Mouse (Mus musculus) liver, embryonic 16.5 days (tissue): ENCODE data around the gene Scfd2. TPM values are rescaled to one million over a fixed set of nuclear protein-coding genes. Genes with fewer than 3 reads are reported as not detected.

Experiments used
- ATAC-seq: fragments of 200-750 bp; cut with Nextera tagmentation; 2 replicates; pipeline ENCODE4 v1.8.0; 2017; ENCODE audit warnings: low read depth, mild to moderate bottlenecking, moderate number of reproducible peaks, moderate library complexity
- H3K27ac ChIP-seq: fragments of 300-500 bp; sonication (generic); 2 replicates; pipeline ENCODE4 v1.5.1; 2014; ENCODE audit warnings: mild to moderate bottlenecking, low read length
- H3K27me3 ChIP-seq: fragments of 300-500 bp; sonication (generic); 2 replicates; pipeline ENCODE4 v1.6.1; 2014; ENCODE audit warnings: low read depth, low read length, mixed read lengths; ENCODE audit not compliant: control insufficient read depth, insufficient read depth
- H3K36me3 ChIP-seq: fragments of 300-500 bp; sonication (generic); 2 replicates; pipeline ENCODE4 v1.6.1; 2014; ENCODE audit warnings: mild to moderate bottlenecking; ENCODE audit not compliant: control insufficient read depth, insufficient read depth
- H3K4me1 ChIP-seq: fragments of 300-500 bp; sonication (generic); 2 replicates; pipeline ENCODE4 v1.6.1; 2014; ENCODE audit warnings: low read depth, low read length, mixed read lengths; ENCODE audit not compliant: control insufficient read depth
- H3K4me2 ChIP-seq: fragments of 300-500 bp; sonication (generic); 2 replicates; pipeline ENCODE4 v1.6.1; 2014; ENCODE audit warnings: low read depth, low read length, mixed read lengths
- H3K4me3 ChIP-seq: fragments of 300-500 bp; sonication (generic); 2 replicates; pipeline ENCODE4 v1.5.1; 2014; ENCODE audit warnings: low read depth, mild to moderate bottlenecking, low read length
- H3K9ac ChIP-seq: fragments of 300-500 bp; sonication (generic); 2 replicates; pipeline ENCODE4 v1.6.1; 2014; ENCODE audit warnings: low read depth, low read length
- H3K9me3 ChIP-seq: fragments of 300-500 bp; sonication (generic); replicated peaks from 2 replicates; pipeline ENCODE4 v1.6.1; 2016; ENCODE audit warnings: low read length; ENCODE audit not compliant: control insufficient read depth
- WGBS: fragments of 180-500 bp; shearing (Covaris S2); extraction: QIAGEN DNeasy Blood & Tissue Kit; methylation state at CpG from one replicate; pipeline ENCODE4 v1.1.7; 2014; ENCODE audit not compliant: insufficient replicate concordance; 5-methylcytosine and 5-hydroxymethylcytosine counted together
- polyA plus RNA-seq: library from polyadenylated mRNA; unstranded; fragments of >200 nt; fragmentation: Nextera tagmentation; extraction: Ambion mirVana; gene quantifications from 2 replicates; pipeline ENCODE4 v1.2.1, GENCODE M21; 2015

The Scfd2 gene
- polyA plus RNA-seq, 1 experiment from 2014 or later: 10.4 TPM

DNA sequence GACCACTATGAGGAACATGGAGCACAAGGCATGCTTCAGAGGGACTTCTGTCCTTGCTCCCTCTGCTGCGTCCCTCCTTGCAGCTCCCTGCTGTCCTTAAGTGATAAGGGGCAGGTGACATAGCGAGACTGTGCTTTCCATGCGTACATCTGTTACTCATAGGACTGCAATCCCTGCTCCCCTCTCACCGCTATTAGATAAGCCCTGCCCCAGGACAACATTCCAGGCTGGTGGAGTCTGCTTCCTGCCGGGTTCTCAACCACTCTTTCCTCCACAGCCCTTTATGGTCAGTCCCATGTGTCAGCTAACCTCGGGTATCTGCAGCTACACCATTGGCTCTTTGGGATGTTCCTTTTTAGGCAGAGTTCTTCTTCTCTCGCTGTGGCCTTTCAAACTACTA, 323.1 kb downstream of the Scfd2 start:
- no peaks in the 10 kb centered on the region for H3K36me3 ChIP-seq
- no peaks in the 10 kb centered on the region for H3K9me3 ChIP-seq
- H3K4me1 ChIP-seq: no peaks in the 10 kb centered on the region
- H3K9ac ChIP-seq: no peak overlapping the region
- WGBS: 47% methylated on average over 7 of the region's 7 CpGs
- no peak for ATAC-seq
- no peak overlapping the region for H3K27ac ChIP-seq
- H3K4me3 ChIP-seq: no peak overlapping the region
- H3K27me3 ChIP-seq: no peaks in the 10 kb centered on the region
- no peak overlapping the region for H3K4me2 ChIP-seq

DNA sequence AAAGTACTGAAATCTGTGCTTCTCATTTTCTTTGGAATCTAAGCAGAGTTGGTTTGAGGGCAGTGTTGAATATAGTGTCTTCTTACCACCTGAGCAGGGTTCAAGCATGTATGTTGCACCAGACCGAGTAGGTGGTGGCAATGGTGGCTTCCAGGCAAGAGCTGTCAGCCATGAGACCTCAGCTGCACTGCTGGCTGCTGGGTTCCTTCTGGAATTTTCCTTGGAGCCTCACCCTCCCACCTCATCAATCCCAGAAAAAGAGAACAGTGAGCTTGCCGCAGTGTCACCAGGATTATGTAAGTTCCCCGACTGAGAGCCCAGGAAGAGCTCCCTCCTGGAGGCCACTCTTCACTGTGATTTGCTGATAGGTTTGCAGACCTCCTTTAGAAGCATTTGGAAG, 324.4 kb downstream of the Scfd2 start:
- H3K9me3 ChIP-seq: no peaks in the 10 kb centered on the region
- no peaks in the 10 kb centered on the region for H3K4me1 ChIP-seq
- 56% methylated on average over 3 of the region's 3 CpGs for WGBS
- no peak overlapping the region for H3K4me2 ChIP-seq
- no peak overlapping the region for H3K27ac ChIP-seq
- H3K9ac ChIP-seq: no peak overlapping the region
- no peaks in the 10 kb centered on the region for H3K27me3 ChIP-seq
- ATAC-seq: no peak
- H3K4me3 ChIP-seq: no peak overlapping the region
- no peaks in the 10 kb centered on the region for H3K36me3 ChIP-seq

DNA sequence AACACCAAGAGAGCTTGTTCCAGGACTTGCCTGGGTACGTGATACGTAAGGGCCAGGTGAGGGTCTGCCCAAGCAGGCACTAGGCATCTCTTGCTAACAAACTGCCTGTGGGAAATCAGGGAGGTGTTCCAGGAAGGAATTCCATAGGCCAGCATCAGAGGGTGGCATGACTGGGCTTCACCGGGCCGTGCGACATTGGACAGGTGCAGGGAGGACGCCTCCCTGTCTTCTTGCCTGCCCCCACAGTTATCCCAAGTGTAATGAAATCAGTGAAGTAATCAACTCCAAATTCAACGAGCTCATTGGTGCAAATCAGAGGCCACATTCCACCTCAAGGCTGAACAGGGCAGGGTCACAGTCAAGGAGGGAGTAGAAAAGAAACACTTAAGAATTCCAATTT, 324.9 kb downstream of the Scfd2 start:
- Histone ChIP-seq H3K4me3 (no peak overlapping the region), H3K4me1 (no peaks in the 10 kb centered on the region), H3K9me3 (no peaks in the 10 kb centered on the region), H3K36me3 (no peaks in the 10 kb centered on the region), H3K9ac (no peak overlapping the region), H3K27ac (no peak overlapping the region), H3K27me3 (no peaks in the 10 kb centered on the region), H3K4me2 (no peak overlapping the region)
- ATAC-seq: no peak
- WGBS: 71% methylated on average over 7 of the region's 7 CpGs

DNA sequence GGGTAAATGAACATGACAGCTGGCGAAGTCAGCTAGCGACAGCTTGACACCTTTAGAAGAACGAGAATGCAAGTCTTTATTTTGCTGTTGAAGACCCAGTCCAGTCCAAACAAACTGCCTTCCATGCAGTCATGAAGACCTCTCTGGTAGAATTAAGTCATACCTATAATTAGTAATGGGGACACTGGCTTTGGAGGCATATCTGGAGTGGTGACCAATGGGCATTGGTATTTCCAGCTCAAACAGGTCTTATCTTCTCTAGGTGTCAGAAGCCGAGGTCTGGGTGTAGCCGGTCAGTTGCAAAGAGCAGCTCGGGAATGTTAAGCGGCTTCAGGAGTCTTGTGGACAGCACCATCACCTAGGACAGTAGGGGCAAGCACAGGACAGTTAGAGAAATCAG, 325.5 kb downstream of the Scfd2 start:
- H3K4me2 ChIP-seq: no peak overlapping the region
- no peaks in the 10 kb centered on the region for H3K9me3 ChIP-seq
- 70% methylated on average over 7 of the region's 7 CpGs for WGBS
- H3K9ac ChIP-seq: no peak overlapping the region
- no peaks in the 10 kb centered on the region for H3K27me3 ChIP-seq
- ATAC-seq: no peak
- H3K4me1 ChIP-seq: no peaks in the 10 kb centered on the region
- no peak overlapping the region for H3K27ac ChIP-seq
- no peak overlapping the region for H3K4me3 ChIP-seq
- H3K36me3 ChIP-seq: no peaks in the 10 kb centered on the region

DNA sequence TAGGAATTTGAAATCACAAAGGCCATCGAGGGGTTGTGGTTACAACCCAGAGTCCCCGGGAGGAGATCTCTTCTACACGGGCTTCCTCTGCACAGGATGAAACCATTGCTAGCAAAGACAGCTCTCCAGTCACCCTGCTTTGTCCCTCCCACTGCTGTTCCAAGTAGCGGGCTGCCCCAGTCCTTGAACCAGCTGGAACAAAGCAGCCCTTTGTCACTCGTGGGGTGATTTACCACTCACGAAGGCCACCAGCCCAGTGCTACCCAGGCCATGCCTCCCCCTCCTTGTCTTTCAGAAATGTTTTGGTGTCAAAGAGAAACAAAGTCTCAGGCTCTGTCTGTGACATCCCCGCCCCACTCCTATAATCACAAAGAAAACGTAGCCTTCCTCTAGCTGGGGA, 326.1 kb downstream of the Scfd2 start:
- Histone ChIP-seq H3K4me1 (no peaks in the 10 kb centered on the region), H3K27ac (no peak overlapping the region), H3K4me2 (no peak overlapping the region), H3K27me3 (no peaks in the 10 kb centered on the region), H3K36me3 (no peaks in the 10 kb centered on the region), H3K9me3 (no peaks in the 10 kb centered on the region), H3K4me3 (no peak overlapping the region), H3K9ac (no peak overlapping the region)
- no peak for ATAC-seq
- WGBS: 37% methylated on average over 8 of the region's 8 CpGs

DNA sequence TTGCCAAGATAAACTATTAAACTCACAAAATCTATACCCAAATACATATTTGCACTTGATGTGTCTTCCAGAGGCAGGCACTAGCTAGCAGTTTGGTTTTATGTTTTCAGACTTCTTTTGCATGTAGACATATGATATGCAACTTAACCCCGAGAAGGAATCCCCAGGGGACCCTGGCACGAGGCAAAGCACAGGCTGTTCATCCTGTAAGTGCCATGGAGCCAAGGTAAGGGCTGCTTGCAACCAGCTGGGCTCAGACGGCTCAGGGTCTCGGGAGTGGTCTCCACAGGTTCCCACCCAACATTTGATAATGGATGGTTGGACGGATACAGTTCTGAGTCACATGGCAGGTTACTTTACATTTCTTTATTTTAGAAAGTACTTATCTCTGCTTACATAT, 327.1 kb downstream of the Scfd2 start:
- no peaks in the 10 kb centered on the region for H3K9me3 ChIP-seq
- H3K36me3 ChIP-seq: no peaks in the 10 kb centered on the region
- no peak overlapping the region for H3K9ac ChIP-seq
- H3K27ac ChIP-seq: no peak overlapping the region
- H3K27me3 ChIP-seq: no peaks in the 10 kb centered on the region
- ATAC-seq: no peak
- H3K4me2 ChIP-seq: no peak overlapping the region
- H3K4me1 ChIP-seq: no peaks in the 10 kb centered on the region
- WGBS: 58% methylated on average over 5 of the region's 5 CpGs
- H3K4me3 ChIP-seq: no peak overlapping the region

DNA sequence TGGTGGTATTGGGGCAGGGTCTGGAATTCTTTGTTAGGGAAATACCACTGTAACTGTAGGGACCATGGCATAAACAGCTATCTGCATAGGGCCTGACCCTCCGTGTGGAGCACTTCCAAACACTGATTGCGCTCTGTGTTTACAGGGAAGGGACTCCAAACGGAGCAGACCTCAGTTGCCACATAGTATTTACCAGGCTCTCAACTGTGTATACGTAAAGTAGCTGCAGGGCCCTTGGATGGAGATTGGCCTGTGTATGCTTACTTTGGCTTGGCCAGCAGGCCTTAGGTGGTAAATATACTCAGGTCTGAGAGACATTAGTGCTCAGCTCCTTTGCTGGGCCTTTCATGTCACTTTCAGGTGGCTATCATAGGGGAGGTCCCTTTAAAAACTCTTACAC, 329.0 kb downstream of the Scfd2 start:
- no peak overlapping the region for H3K4me3 ChIP-seq
- H3K27me3 ChIP-seq: no peaks in the 10 kb centered on the region
- H3K4me2 ChIP-seq: no peak overlapping the region
- ATAC-seq: peak; percentile 43; the same call in 1 of the 2 replicates
- no peaks in the 10 kb centered on the region for H3K4me1 ChIP-seq
- H3K27ac ChIP-seq: no peak overlapping the region
- H3K36me3 ChIP-seq: no peaks in the 10 kb centered on the region
- no peak overlapping the region for H3K9ac ChIP-seq
- no peaks in the 10 kb centered on the region for H3K9me3 ChIP-seq
- WGBS: 55% methylated on average over 4 of the region's 4 CpGs

DNA sequence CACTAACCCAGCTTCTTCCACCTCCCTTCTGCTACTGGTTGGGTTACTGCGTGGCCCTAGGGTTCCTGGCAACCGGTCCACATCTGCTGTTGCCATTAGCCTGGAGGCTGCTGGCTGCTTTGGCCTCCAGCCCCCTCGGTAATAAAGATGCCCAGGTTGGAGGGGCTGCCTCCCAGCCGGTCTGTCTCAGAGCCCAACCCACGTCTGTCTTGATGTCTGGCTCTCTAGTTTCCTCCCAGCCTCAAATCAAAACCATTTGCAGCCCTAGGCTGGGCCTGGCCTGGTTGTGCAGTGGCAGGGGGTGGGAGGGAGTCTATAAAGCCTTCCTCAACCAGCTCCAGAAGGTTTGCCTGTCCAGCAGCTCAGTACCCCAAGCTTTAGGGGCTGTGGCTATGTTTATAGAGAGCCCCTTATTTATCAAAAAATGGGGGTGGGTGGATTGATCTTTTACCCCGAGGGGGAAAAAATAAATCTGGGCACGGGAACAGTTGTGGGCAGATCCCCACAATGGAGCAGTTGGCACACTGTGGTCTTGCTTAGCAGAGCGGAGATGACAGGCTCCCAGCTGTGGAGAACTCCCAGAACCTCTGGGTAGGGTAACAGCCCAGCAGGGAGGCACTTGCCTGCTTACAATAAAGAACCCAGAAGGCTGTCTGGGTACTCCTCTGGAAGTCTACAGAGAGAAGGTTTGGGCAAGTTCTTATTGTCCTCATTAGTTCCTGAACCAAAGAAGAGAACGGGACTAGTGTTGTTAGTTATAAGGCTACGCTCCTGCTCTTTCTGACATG, 329.8 kb downstream of the Scfd2 start:
- 60% methylated on average over 10 of the region's 10 CpGs for WGBS

DNA sequence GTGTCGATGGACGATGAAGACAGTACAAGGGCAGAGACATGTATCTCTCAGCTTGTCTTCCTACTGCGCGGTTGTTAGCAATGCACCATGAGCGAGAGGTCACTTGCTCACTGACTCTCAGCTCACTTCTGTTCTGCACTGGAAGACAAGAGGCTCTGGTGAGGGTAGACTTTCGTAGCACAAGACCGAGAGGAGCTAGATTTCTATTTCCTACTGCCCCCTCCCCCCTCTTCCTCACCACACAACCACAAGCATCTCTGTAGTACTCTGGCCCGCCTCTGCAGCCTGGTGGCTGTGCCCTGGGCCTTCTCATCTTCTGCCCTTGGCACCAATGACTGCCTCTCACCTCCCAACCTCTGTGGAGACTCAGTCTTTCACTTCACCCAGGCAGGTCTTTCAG, 331.1 kb downstream of the Scfd2 start:
- H3K4me1 ChIP-seq: no peaks in the 10 kb centered on the region
- H3K4me2 ChIP-seq: no peak overlapping the region
- H3K27me3 ChIP-seq: peaks cover 3% of the 10 kb centered on the region
- 45% methylated on average over 8 of the region's 8 CpGs for WGBS
- no peak overlapping the region for H3K27ac ChIP-seq
- no peak overlapping the region for H3K4me3 ChIP-seq
- no peaks in the 10 kb centered on the region for H3K9me3 ChIP-seq
- no peak for ATAC-seq
- no peak overlapping the region for H3K9ac ChIP-seq
- H3K36me3 ChIP-seq: no peaks in the 10 kb centered on the region

More for the DNA sequence above, 329.8 kb downstream of the Scfd2 start:
- Histone ChIP-seq H3K27ac (no peak overlapping the region), H3K9ac (no peak overlapping the region), H3K4me3 (no peak overlapping the region), H3K9me3 (no peaks in the 10 kb centered on the region), H3K36me3 (no peaks in the 10 kb centered on the region), H3K27me3 (no peaks in the 10 kb centered on the region), H3K4me1 (no peaks in the 10 kb centered on the region), H3K4me2 (no peak overlapping the region)
- no peak for ATAC-seq
